Mouse (Mus musculus): Measurements from ENCODE around the gene Sumo1. TPM values are rescaled to one million over a fixed set of nuclear protein-coding genes. Genes with fewer than 3 reads are reported as not detected.

The Sumo1 gene
- polyA plus RNA-seq, 1 experiment from 2014 or later: 717 TPM

DNA sequence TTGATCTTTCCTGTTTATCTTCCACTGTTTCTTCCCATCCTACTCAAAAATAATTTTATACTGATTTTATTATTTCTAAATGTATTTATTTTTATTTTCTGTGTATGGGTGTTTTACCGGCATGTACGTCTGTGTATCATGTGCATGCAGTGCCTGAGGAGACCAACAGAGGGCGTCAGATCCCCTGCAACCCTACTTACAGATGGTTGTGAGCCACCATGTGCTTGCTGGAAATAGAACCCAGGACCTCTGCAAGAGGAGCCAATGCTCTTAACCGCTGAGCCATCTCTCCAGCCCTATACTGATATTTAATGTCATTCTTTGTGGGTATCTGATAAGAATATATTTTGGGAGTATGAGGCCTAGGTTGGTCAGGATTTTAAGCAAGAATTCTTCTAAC is 61.2 kb downstream of the Sumo1 start:
- Histone ChIP-seq H3K4me3 (ENCODE audit: low read depth, low read length) (no peak overlapping the region), H3K27me3 (ENCODE audit: control insufficient read depth, insufficient read depth, low read length) (no peaks in the 10 kb centered on the region), H3K9ac (replicated peaks; ENCODE audit: low read length) (no peak overlapping the region), H3K36me3 (replicated peaks; ENCODE audit: control insufficient read depth, insufficient read depth, low read depth, low read length) (no peaks in the 10 kb centered on the region), H3K4me2 (ENCODE audit: low read depth, low read length) (no peak overlapping the region), H3K27ac (replicated peaks; ENCODE audit: low read depth, low read length) (no peak overlapping the region), H3K9me3 (replicated peaks; ENCODE audit: control insufficient read depth, low read length) (no peaks in the 10 kb centered on the region), H3K4me1 (ENCODE audit: control insufficient read depth, insufficient read depth, low read length) (no peaks in the 10 kb centered on the region)
- ATAC-seq (replicated peaks; ENCODE audit: insufficient number of reproducible peaks, low FRiP score, low TSS enrichment, low read depth) (no peak), DNase-seq (ENCODE audit: low spot score) (no peak)
- 81% methylated on average over 4 of the region's 4 CpGs for WGBS

DNA sequence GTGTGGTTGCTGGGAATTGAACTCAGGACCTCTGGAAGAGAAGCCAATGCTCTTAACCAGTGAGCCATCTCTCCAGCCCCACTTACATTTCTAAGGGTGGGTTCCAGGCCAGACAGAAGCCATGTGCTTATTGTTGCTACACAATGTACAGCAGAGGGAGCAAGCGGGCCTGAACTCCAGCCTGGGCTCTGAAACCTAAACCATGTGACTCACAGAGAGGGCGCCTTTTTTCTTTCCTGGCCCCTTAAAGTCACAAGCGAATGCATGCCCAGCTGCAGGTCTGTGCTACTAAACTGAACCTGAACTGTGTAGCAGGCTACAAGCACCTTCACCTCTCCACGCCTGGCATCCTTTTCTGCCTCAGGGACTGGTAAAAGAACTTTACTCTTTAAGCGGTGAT is 61.7 kb downstream of the Sumo1 start:
- no peaks in the 10 kb centered on the region for H3K27me3 ChIP-seq (ENCODE audit: control insufficient read depth, insufficient read depth, low read length)
- no peak overlapping the region for H3K9ac ChIP-seq (replicated peaks; ENCODE audit: low read length)
- WGBS: 60% methylated on average over 5 of the region's 5 CpGs
- no peak overlapping the region for H3K4me3 ChIP-seq (ENCODE audit: low read depth, low read length)
- H3K27ac ChIP-seq (replicated peaks; ENCODE audit: low read depth, low read length): no peak overlapping the region
- no peaks in the 10 kb centered on the region for H3K4me1 ChIP-seq (ENCODE audit: control insufficient read depth, insufficient read depth, low read length)
- no peaks in the 10 kb centered on the region for H3K9me3 ChIP-seq (replicated peaks; ENCODE audit: control insufficient read depth, low read length)
- no peak overlapping the region for H3K4me2 ChIP-seq (ENCODE audit: low read depth, low read length)
- no peaks in the 10 kb centered on the region for H3K36me3 ChIP-seq (replicated peaks; ENCODE audit: control insufficient read depth, insufficient read depth, low read depth, low read length)
- peak; percentile 52 for DNase-seq (ENCODE audit: low spot score)
- ATAC-seq (replicated peaks; ENCODE audit: insufficient number of reproducible peaks, low FRiP score, low TSS enrichment, low read depth): no peak

DNA sequence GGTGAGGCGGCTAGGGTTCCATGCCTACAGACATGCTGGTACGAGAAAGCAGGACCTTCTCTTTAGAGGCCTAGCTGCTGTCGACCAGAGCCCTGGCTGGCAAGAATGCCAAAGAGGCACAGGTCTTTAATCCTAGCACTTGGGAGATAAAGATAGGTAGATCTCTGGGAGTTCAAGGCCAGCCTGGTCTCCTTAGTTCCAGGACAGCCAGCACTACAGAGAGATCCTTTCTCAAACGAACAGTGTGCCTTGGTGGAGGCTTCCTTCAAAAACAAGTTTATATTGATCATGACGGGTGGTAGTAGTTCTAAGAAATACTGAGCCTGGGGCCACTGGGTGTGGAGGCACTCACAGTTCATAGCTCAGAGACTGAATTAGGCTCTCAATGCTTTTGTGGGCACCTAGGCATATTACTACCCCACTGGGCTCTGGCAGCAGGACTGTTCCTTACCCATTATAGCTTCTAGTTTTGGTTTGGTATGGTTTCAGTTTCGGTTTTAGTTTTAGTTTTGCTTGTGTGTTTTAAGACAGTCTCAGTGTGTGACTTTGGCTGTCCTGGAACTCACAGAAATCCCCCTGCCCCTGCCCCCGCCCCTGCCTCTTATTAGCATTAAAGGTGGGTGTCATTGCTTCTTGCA is 62.4 kb downstream of the Sumo1 start:
- H3K27me3 ChIP-seq (ENCODE audit: control insufficient read depth, insufficient read depth, low read length): no peaks in the 10 kb centered on the region
- WGBS: 85% methylated on average over 7 of the region's 7 CpGs
- no peak overlapping the region for H3K9ac ChIP-seq (replicated peaks; ENCODE audit: low read length)
- H3K27ac ChIP-seq (replicated peaks; ENCODE audit: low read depth, low read length): no peak overlapping the region
- no peak for DNase-seq (ENCODE audit: low spot score)
- ATAC-seq (replicated peaks; ENCODE audit: insufficient number of reproducible peaks, low FRiP score, low TSS enrichment, low read depth): no peak
- H3K9me3 ChIP-seq (replicated peaks; ENCODE audit: control insufficient read depth, low read length): no peaks in the 10 kb centered on the region
- H3K4me1 ChIP-seq (ENCODE audit: control insufficient read depth, insufficient read depth, low read length): no peaks in the 10 kb centered on the region
- no peaks in the 10 kb centered on the region for H3K36me3 ChIP-seq (replicated peaks; ENCODE audit: control insufficient read depth, insufficient read depth, low read depth, low read length)
- H3K4me3 ChIP-seq (ENCODE audit: low read depth, low read length): no peak overlapping the region
- no peak overlapping the region for H3K4me2 ChIP-seq (ENCODE audit: low read depth, low read length)

DNA sequence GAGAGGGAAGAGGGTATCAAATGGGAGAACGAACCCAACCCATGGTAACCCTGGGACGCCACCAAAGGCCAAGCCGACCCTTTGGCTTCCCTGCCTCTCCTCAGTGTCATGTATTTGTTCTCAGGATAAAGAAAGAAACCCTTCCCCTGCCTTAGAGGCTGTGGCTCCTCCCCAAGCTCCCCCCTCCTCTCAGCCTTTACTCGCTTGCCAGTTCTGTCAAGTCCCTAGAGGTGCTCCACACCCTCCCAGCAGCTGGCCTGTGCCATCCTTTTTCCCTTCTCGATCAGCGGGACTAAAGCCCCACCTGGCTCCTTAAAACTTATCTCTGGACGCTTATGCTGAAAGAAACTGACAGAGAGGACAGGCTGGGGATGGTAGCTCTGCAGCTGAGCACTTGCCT is 63.6 kb downstream of the Sumo1 start:
- no peak overlapping the region for H3K4me2 ChIP-seq (ENCODE audit: low read depth, low read length)
- H3K9me3 ChIP-seq (replicated peaks; ENCODE audit: control insufficient read depth, low read length): no peaks in the 10 kb centered on the region
- DNase-seq (ENCODE audit: low spot score) (no peak), ATAC-seq (replicated peaks; ENCODE audit: insufficient number of reproducible peaks, low FRiP score, low TSS enrichment, low read depth) (no peak)
- no peak overlapping the region for H3K4me3 ChIP-seq (ENCODE audit: low read depth, low read length)
- H3K4me1 ChIP-seq (ENCODE audit: control insufficient read depth, insufficient read depth, low read length): no peaks in the 10 kb centered on the region
- H3K36me3 ChIP-seq (replicated peaks; ENCODE audit: control insufficient read depth, insufficient read depth, low read depth, low read length): no peaks in the 10 kb centered on the region
- H3K27ac ChIP-seq (replicated peaks; ENCODE audit: low read depth, low read length): no peak overlapping the region
- H3K9ac ChIP-seq (replicated peaks; ENCODE audit: low read length): no peak overlapping the region
- 62% methylated on average over 7 of the region's 7 CpGs for WGBS
- H3K27me3 ChIP-seq (ENCODE audit: control insufficient read depth, insufficient read depth, low read length): no peaks in the 10 kb centered on the region

DNA sequence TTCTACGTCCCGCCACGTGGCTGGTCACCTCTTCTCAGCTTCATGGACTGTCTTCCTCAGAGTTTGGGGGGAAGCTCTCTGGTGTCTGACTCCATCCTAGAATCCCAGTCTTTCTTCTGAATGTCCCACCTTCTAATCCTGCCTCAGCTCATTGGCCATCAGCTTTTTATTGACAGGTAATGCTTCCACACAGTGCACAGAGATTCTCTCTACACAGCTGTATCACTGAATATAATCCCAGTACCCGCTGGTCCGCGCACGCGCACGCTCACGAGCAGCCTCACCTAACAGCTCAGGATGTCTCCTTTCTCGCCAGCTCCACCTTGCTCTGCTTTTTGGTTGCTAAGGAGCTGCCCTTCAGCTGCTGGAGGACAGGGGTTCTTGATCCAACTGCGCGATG is 64.2 kb downstream of the Sumo1 start:
- ATAC-seq (replicated peaks; ENCODE audit: insufficient number of reproducible peaks, low FRiP score, low TSS enrichment, low read depth): no peak
- DNase-seq (ENCODE audit: low spot score): no peak
- Histone ChIP-seq H3K27ac (replicated peaks; ENCODE audit: low read depth, low read length) (no peak overlapping the region), H3K4me3 (ENCODE audit: low read depth, low read length) (no peak overlapping the region), H3K36me3 (replicated peaks; ENCODE audit: control insufficient read depth, insufficient read depth, low read depth, low read length) (no peaks in the 10 kb centered on the region), H3K4me2 (ENCODE audit: low read depth, low read length) (no peak overlapping the region), H3K4me1 (ENCODE audit: control insufficient read depth, insufficient read depth, low read length) (no peaks in the 10 kb centered on the region), H3K9ac (replicated peaks; ENCODE audit: low read length) (no peak overlapping the region), H3K9me3 (replicated peaks; ENCODE audit: control insufficient read depth, low read length) (no peaks in the 10 kb centered on the region), H3K27me3 (ENCODE audit: control insufficient read depth, insufficient read depth, low read length) (no peaks in the 10 kb centered on the region)
- 87% methylated on average over 13 of the region's 13 CpGs for WGBS

DNA sequence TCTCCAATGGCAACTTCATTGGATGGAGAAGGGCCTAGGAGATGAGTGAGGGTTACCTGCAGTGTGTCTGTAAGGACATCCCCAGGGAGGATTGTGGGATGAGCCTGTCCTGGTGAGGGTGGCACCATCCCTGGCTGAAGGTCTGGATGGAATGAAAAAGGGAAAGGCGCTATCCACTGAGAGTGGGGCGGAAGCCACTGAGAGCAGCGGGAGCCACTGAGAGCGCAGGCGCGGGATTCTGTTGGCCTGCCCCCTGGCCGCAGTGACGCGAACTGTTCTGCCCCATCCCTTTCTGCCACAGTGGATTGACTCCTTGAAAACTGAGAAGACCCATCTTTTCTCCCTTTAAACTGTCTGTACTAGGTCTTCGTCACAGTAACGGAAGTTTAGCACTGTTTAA is 66.7 kb downstream of the Sumo1 start:
- H3K27me3 ChIP-seq (ENCODE audit: control insufficient read depth, insufficient read depth, low read length): no peaks in the 10 kb centered on the region
- no peak overlapping the region for H3K27ac ChIP-seq (replicated peaks; ENCODE audit: low read depth, low read length)
- no peaks in the 10 kb centered on the region for H3K9me3 ChIP-seq (replicated peaks; ENCODE audit: control insufficient read depth, low read length)
- DNase-seq (ENCODE audit: low spot score) (peak; percentile 72), ATAC-seq (replicated peaks; ENCODE audit: insufficient number of reproducible peaks, low FRiP score, low TSS enrichment, low read depth) (0 out of 2 replicates have a peak, but pooled peaks have one; percentile 34)
- H3K36me3 ChIP-seq (replicated peaks; ENCODE audit: control insufficient read depth, insufficient read depth, low read depth, low read length): no peaks in the 10 kb centered on the region
- H3K4me3 ChIP-seq (ENCODE audit: low read depth, low read length): no peak overlapping the region
- no peak overlapping the region for H3K9ac ChIP-seq (replicated peaks; ENCODE audit: low read length)
- WGBS: 17% methylated on average over 11 of the region's 11 CpGs
- no peaks in the 10 kb centered on the region for H3K4me1 ChIP-seq (ENCODE audit: control insufficient read depth, insufficient read depth, low read length)
- peak overlapping the region; percentile 10; the same call in 1 of the 2 replicates for H3K4me2 ChIP-seq (ENCODE audit: low read depth, low read length)

DNA sequence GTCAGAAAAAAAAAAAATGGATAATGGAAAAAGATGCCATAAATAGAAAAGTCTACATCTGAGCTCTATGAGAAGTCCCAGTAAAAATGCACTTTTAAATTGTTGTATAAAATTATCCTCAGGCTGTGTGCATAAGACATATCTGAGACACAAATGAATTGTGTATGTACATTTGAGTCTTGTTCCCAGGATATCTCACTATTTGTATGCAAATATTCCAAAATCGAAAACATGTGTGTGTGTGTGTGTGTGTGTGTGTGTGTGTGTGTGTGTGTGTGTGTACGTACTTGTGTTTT is 67.3 kb downstream of the Sumo1 start:
- Histone ChIP-seq H3K36me3 (replicated peaks; ENCODE audit: control insufficient read depth, insufficient read depth, low read depth, low read length) (no peaks in the 10 kb centered on the region), H3K4me1 (ENCODE audit: control insufficient read depth, insufficient read depth, low read length) (no peaks in the 10 kb centered on the region), H3K9ac (replicated peaks; ENCODE audit: low read length) (no peak overlapping the region), H3K27me3 (ENCODE audit: control insufficient read depth, insufficient read depth, low read length) (no peaks in the 10 kb centered on the region), H3K4me3 (ENCODE audit: low read depth, low read length) (no peak overlapping the region), H3K9me3 (replicated peaks; ENCODE audit: control insufficient read depth, low read length) (no peaks in the 10 kb centered on the region), H3K4me2 (ENCODE audit: low read depth, low read length) (no peak overlapping the region), H3K27ac (replicated peaks; ENCODE audit: low read depth, low read length) (no peak overlapping the region)
- no peak for ATAC-seq (replicated peaks; ENCODE audit: insufficient number of reproducible peaks, low FRiP score, low TSS enrichment, low read depth)
- 73% methylated on average over 2 of the region's 2 CpGs for WGBS
- DNase-seq (ENCODE audit: low spot score): no peak

DNA sequence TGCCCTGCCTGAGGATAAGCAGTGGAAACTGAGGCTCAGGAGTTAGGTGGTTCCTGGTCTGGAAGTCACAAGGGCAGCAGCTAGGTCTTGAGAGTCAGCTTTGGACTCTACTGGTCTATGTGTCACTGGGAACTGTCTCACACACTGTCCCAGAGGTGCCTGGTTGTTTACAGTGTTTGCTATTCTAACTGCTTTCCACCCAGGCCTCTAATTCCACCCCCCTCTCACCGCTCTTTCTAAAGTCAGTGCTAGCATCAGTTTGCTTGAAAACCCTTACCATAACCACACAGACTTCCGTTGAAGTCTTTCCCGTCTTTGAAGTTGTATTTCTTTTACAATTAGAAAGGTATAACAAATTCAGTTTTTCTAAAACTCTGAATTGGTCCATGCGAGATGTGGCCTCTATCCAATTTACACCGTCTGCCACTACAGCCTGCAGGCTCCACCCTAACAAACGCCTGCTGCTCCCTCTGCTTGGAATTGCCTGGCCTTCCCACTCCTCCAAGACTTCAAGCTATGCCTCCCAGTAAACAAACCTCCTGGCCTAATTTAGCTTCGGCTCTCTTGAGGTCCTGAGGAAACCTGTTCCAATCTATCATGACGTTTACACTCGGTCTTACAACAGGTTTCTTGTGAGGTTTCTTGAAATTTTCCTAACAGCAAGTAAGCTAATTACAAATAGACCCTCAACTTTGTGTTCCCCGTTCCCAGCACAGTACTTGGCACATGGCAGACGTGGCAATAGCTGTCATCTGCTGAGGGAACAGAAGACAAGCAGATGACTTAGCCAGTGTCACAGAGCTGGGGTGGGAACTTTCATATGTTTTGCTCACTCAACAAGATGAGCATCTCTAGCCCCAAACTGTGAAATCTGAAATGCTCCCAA is 67.9 kb downstream of the Sumo1 start:
- no peak overlapping the region for H3K9ac ChIP-seq (replicated peaks; ENCODE audit: low read length)
- no peak overlapping the region for H3K4me2 ChIP-seq (ENCODE audit: low read depth, low read length)
- H3K27me3 ChIP-seq (ENCODE audit: control insufficient read depth, insufficient read depth, low read length): no peaks in the 10 kb centered on the region
- DNase-seq (ENCODE audit: low spot score) (no peak), ATAC-seq (replicated peaks; ENCODE audit: insufficient number of reproducible peaks, low FRiP score, low TSS enrichment, low read depth) (no peak)
- no peak overlapping the region for H3K27ac ChIP-seq (replicated peaks; ENCODE audit: low read depth, low read length)
- no peaks in the 10 kb centered on the region for H3K9me3 ChIP-seq (replicated peaks; ENCODE audit: control insufficient read depth, low read length)
- H3K4me3 ChIP-seq (ENCODE audit: low read depth, low read length): no peak overlapping the region
- H3K4me1 ChIP-seq (ENCODE audit: control insufficient read depth, insufficient read depth, low read length): no peaks in the 10 kb centered on the region
- 50% methylated on average over 11 of the region's 11 CpGs for WGBS
- no peaks in the 10 kb centered on the region for H3K36me3 ChIP-seq (replicated peaks; ENCODE audit: control insufficient read depth, insufficient read depth, low read depth, low read length)
